Mouse (Mus musculus) stomach, embryonic 16.5 days (tissue): Measurements from ENCODE around the gene Grip1. TPM values are rescaled to one million over a fixed set of nuclear protein-coding genes. Genes with fewer than 3 reads are reported as not detected.

ENCODE experiments used
- polyA plus RNA-seq: library from polyadenylated mRNA; unstranded; fragments of >200 nt; fragmentation: Nextera tagmentation; extraction: Ambion mirVana; gene quantifications from 2 replicates; pipeline ENCODE4 v1.2.1, GENCODE M21; 2015

Grip1 gene
- polyA plus RNA-seq, 1 experiment from 2014 or later = 1.8 TPM

Other genes with a start within 250 kb of the Grip1 start
- 34.1 and 40.2 TPM in 2 replicates for gene Cand1, start 213.8 kb upstream of the Grip1 start, polyA plus RNA-seq